Mouse (Mus musculus) erythroblast, embryonic 14.5 days (primary cell): Measurements from ENCODE around the gene 0610010K14Rik.

ENCODE experiments used
- GATA1 ChIP-seq: IDR thresholded peaks from 2 replicates; pipeline ENCODE4 v1.6.1; 2012; ENCODE audit warnings: low read length, inconsistent platforms, mixed read lengths
- TAL1 ChIP-seq: IDR thresholded peaks from 3 replicates; pipeline ENCODE4 v1.6.1; 2012; ENCODE audit warnings: low read length, inconsistent platforms, mixed read lengths

DNA sequence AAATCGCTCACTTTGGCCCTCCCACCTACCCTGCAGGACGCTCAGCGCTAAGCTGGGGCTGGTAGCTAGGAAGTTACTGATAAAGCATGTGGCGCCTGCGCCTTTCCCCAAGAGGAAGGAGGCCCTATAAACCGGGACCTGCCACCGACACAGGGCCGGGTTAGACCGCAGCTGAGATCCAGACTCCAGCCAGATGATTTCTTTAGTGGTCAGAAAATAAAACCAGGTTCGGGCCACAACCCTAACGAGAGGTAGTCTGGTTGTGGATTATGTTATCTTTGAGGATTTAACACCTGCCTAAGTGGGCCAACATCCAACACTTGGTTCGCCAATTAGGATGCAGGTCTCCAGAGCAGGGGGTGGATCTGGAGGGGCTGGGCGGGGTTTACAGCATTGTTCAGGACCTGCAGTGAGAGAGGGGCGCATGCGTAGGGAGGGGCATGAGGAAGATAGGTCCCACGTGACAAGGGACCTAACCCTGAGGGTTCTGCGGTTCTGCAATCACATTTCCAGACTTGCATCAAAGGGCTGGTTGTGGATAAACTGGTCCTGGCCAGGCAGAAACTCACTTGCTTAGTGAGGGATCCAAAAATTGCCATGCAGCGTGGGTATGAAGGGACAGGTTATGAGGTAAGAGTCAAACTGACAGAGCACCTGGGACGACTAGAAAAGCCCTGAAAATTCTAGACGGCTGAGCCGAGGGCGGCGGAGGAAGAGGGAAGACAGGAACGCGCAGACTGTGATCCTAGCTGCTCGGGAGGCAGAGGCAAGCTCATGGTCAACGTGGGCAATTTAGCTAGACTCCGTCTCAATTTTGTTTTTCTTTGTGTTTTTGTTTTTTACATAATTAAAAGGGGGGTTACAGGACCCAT lies 16.7 kb downstream of the 0610010K14Rik start, which contains the start of gene Slc16a13:
- no peak for TF ChIP-seq TAL1
- TF ChIP-seq GATA1: no peak
